Mouse (Mus musculus) lung, embryonic 16.5 days (tissue): ENCODE results near the gene Cltc. TPM values are rescaled to one million over a fixed set of nuclear protein-coding genes. Genes with fewer than 3 reads are reported as not detected.
A peak's percentile ranks its signal among the peaks of the same experiment; 100 is the strongest.

Experiments
- ATAC-seq: fragments of 200-750 bp; cut with Nextera tagmentation; 2 replicates; pipeline ENCODE4 v1.8.0; 2017; ENCODE audit warnings: low read depth, mild to moderate bottlenecking, moderate library complexity
- H3K27ac ChIP-seq: fragments of 300-500 bp; sonication (generic); 2 replicates; pipeline ENCODE4 v1.5.1; 2014; ENCODE audit warnings: mild to moderate bottlenecking, control low read depth, low read length
- H3K27me3 ChIP-seq: fragments of 300-500 bp; sonication (generic); 2 replicates; pipeline ENCODE4 v1.6.1; 2014; ENCODE audit warnings: low read depth, low read length, mixed read lengths; ENCODE audit not compliant: control insufficient read depth, insufficient read depth
- H3K36me3 ChIP-seq: fragments of 300-500 bp; sonication (generic); 2 replicates; pipeline ENCODE4 v1.6.1; 2014; ENCODE audit warnings: low read length; ENCODE audit not compliant: control insufficient read depth, insufficient read depth
- H3K4me1 ChIP-seq: fragments of 300-500 bp; sonication (generic); replicated peaks from 2 replicates; pipeline ENCODE4 v1.6.1; 2014; ENCODE audit warnings: low read length, mixed read lengths; ENCODE audit not compliant: control insufficient read depth, insufficient read depth
- H3K4me2 ChIP-seq: fragments of 300-500 bp; sonication (generic); 2 replicates; pipeline ENCODE4 v1.6.1; 2014; ENCODE audit warnings: low read depth, low read length, control low read depth
- H3K4me3 ChIP-seq: fragments of 300-500 bp; sonication (generic); 2 replicates; pipeline ENCODE4 v1.5.1; 2014; ENCODE audit warnings: mild to moderate bottlenecking, low read length, control low read depth
- H3K9ac ChIP-seq: fragments of 300-500 bp; sonication (generic); 2 replicates; pipeline ENCODE4 v1.6.1; 2014; ENCODE audit warnings: low read length, control low read depth
- H3K9me3 ChIP-seq: fragments of 300-500 bp; sonication (generic); 2 replicates; pipeline ENCODE4 v1.6.1; 2016; ENCODE audit warnings: low read length; ENCODE audit not compliant: control insufficient read depth
- WGBS: fragments of 180-500 bp; shearing (Covaris S2); extraction: QIAGEN DNeasy Blood & Tissue Kit; methylation state at CpG from one replicate; pipeline ENCODE4 v1.1.7; 2014; 5-methylcytosine and 5-hydroxymethylcytosine counted together
- polyA plus RNA-seq: library from polyadenylated mRNA; unstranded; fragments of >200 nt; fragmentation: Nextera tagmentation; extraction: Ambion mirVana; gene quantifications from 2 replicates; pipeline ENCODE4 v1.2.1, GENCODE M21; 2015

Gene Cltc
- polyA plus RNA-seq, 1 experiment from 2014 or later = 134 TPM

- no peak for ATAC-seq
- H3K4me3 ChIP-seq = no peak overlapping the region
- no peak overlapping the region for H3K9ac ChIP-seq
- H3K36me3 ChIP-seq = no peaks in the 10 kb centered on the region
- H3K27ac ChIP-seq = no peak overlapping the region
- H3K27me3 ChIP-seq = no peaks in the 10 kb centered on the region
- H3K4me1 ChIP-seq = peaks cover 12% of the 10 kb centered on the region
- no peak overlapping the region for H3K4me2 ChIP-seq
- 89% methylated on average over 2 of the region's 2 CpGs for WGBS
- no peaks in the 10 kb centered on the region for H3K9me3 ChIP-seq
Measured at GRCm38 (mm10) chr11:86759886-86760285, 2.5 kb upstream of the Cltc start.

- no peak overlapping the region for H3K4me2 ChIP-seq
- ATAC-seq = no peak
- no peaks in the 10 kb centered on the region for H3K36me3 ChIP-seq
- 98% methylated on average over 1 of the region's 1 CpGs for WGBS
- H3K4me1 ChIP-seq = peaks cover 15% of the 10 kb centered on the region
- no peak overlapping the region for H3K9ac ChIP-seq
- H3K9me3 ChIP-seq = no peaks in the 10 kb centered on the region
- H3K27me3 ChIP-seq = no peaks in the 10 kb centered on the region
- no peak overlapping the region for H3K4me3 ChIP-seq
- no peak overlapping the region for H3K27ac ChIP-seq
Measured at GRCm38 (mm10) chr11:86759226-86759625, 1.9 kb upstream of the Cltc start.

- peak overlapping the region; percentile 72 for H3K4me2 ChIP-seq
- H3K4me1 ChIP-seq = peaks cover 16% of the 10 kb centered on the region
- H3K9me3 ChIP-seq = no peaks in the 10 kb centered on the region
- H3K36me3 ChIP-seq = no peaks in the 10 kb centered on the region
- H3K27ac ChIP-seq = peak overlapping the region; percentile 99
- no peak for ATAC-seq
- H3K27me3 ChIP-seq = no peaks in the 10 kb centered on the region
- peak overlapping the region; percentile 87 for H3K4me3 ChIP-seq
- peak overlapping the region; percentile 95 for H3K9ac ChIP-seq
- WGBS = 28% methylated on average over 6 of the region's 6 CpGs
Measured at GRCm38 (mm10) chr11:86758559-86758958, 1.2 kb upstream of the Cltc start.

- Histone ChIP-seq H3K9ac (peak overlapping the region; percentile 95), H3K9me3 (no peaks in the 10 kb centered on the region), H3K27me3 (no peaks in the 10 kb centered on the region), H3K4me1 (peaks cover 16% of the 10 kb centered on the region), H3K4me2 (peak overlapping the region; percentile 92), H3K27ac (peak overlapping the region; percentile 99), H3K36me3 (no peaks in the 10 kb centered on the region), H3K4me3 (peak overlapping the region; percentile 87)
- no peak; the same call in 1 of the 2 replicates for ATAC-seq
- under 1% methylated on average over 18 of the region's 18 CpGs for WGBS
Measured at GRCm38 (mm10) chr11:86757142-86757479, 254 bp downstream of the Cltc start.

GRCm38 (mm10) chr11:86756156-86757141 lies 916 bp downstream of the Cltc start:
- peak overlapping the region; percentile 87 for H3K4me3 ChIP-seq
- H3K4me2 ChIP-seq = peak overlapping the region; percentile 92
- peak overlapping the region; percentile 99 for H3K27ac ChIP-seq
- under 1% methylated on average over 31 of the region's 31 CpGs for WGBS
- H3K4me1 ChIP-seq = peaks cover 16% of the 10 kb centered on the region
- no peaks in the 10 kb centered on the region for H3K36me3 ChIP-seq
- peak overlapping the region; percentile 95 for H3K9ac ChIP-seq
- H3K9me3 ChIP-seq = no peaks in the 10 kb centered on the region
- 0 out of 2 replicates have a peak, but pooled peaks have one; percentile 0 for ATAC-seq
- H3K27me3 ChIP-seq = no peaks in the 10 kb centered on the region

- H3K36me3 ChIP-seq = no peaks in the 10 kb centered on the region
- H3K4me2 ChIP-seq = no peak overlapping the region
Measured at GRCm38 (mm10) chr11:86752404-86752803, 5.0 kb downstream of the Cltc start.

GRCm38 (mm10) chr11:86751010-86751409 lies 6.4 kb downstream of the Cltc start:
- H3K9ac ChIP-seq = no peak overlapping the region
- H3K27me3 ChIP-seq = no peaks in the 10 kb centered on the region
- no peak overlapping the region for H3K4me3 ChIP-seq
- H3K4me2 ChIP-seq = no peak overlapping the region
- H3K4me1 ChIP-seq = peaks cover 17% of the 10 kb centered on the region
- H3K27ac ChIP-seq = no peak overlapping the region
- no peak for ATAC-seq
- H3K36me3 ChIP-seq = no peaks in the 10 kb centered on the region
- H3K9me3 ChIP-seq = no peaks in the 10 kb centered on the region
- 93% methylated on average over 1 of the region's 1 CpGs for WGBS

More at GRCm38 (mm10) chr11:86752404-86752803, 5.0 kb downstream of the Cltc start:
- peaks cover 17% of the 10 kb centered on the region for H3K4me1 ChIP-seq
- no peak overlapping the region for H3K4me3 ChIP-seq
- H3K9ac ChIP-seq = no peak overlapping the region
- H3K27me3 ChIP-seq = no peaks in the 10 kb centered on the region
- H3K9me3 ChIP-seq = no peaks in the 10 kb centered on the region
- no peak overlapping the region for H3K27ac ChIP-seq
- ATAC-seq = no peak

GRCm38 (mm10) chr11:86749776-86750423 lies 7.5 kb downstream of the Cltc start:
- Histone ChIP-seq H3K4me1 (peaks cover 19% of the 10 kb centered on the region; the same call in 1 of the 2 replicates), H3K4me3 (no peak overlapping the region), H3K9ac (no peak overlapping the region), H3K4me2 (no peak overlapping the region), H3K36me3 (no peaks in the 10 kb centered on the region), H3K27me3 (no peaks in the 10 kb centered on the region), H3K9me3 (no peaks in the 10 kb centered on the region), H3K27ac (no peak overlapping the region)
- WGBS = 74% methylated on average over 3 of the region's 3 CpGs
- ATAC-seq = no peak
